Mouse (Mus musculus) layer of hippocampus, adult 9-11 months (tissue): ENCODE measurements around the gene Kctd13.
A peak's percentile ranks its signal among the peaks of the same experiment; 100 is the strongest.

ENCODE experiments used
- DNase-seq: peaks from one replicate; pipeline ENCODE4 v3.0.0; 2022

Gene Kctd13

DNA sequence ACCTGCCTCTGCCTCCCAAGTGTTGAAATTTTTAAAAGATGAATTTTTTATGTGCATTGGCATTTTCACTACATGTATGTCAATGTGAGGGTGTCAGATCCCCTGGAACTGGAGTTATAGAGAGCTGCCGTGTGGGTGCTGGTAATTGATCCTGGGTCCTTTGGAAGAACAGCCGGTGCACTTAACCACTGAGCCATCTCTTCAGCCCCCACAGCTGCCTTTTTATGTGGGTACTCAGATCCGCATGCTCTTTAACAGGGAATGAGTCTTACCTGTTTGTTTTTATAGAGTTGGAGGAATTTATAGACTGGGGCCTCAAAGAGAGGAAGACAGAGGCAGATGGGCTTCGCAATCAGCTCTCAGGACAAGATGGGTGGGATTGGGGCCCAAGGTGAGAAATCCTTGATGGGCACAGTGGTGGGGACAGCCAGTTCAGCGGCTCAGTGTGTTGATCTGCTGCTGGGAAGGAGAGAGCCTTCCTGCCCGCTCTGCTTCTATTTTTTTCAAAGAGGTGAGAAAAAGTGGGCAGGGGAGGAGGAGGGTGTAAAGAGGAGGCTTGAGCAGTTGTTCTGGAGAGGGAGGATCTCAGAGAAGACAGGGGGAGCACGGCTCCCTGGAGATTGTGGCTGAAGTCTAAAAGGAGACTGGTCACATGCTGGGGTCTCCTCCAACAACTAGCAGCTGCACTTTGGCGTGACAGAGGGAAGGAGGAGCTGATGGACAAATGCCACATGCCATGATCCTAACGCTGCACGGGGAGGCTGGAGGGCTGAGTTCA lies 56.2 kb downstream of the Kctd13 start:
- DNase-seq, result no peak

DNA sequence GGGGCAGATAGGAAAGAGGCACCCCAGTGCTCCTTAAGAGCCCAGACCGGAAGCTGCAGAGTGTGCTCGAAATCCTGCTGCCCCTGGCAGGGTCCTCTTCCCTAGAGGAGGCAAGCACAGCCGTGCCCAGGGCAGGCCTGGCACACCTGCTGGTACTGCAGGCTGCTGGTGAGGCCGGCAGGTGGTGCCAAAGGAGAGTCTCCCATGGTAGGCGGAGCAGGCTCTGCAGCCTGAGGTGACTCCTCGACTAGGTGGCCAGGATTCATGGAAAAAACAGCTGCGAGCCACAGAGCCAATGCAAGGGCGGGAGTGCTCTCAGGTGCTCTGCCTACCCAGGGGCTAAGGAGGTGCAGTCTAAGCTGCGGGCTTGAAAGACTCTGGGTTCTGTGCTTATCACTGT lies 57.6 kb downstream of the Kctd13 start:
- peak; percentile 39 for DNase-seq

DNA sequence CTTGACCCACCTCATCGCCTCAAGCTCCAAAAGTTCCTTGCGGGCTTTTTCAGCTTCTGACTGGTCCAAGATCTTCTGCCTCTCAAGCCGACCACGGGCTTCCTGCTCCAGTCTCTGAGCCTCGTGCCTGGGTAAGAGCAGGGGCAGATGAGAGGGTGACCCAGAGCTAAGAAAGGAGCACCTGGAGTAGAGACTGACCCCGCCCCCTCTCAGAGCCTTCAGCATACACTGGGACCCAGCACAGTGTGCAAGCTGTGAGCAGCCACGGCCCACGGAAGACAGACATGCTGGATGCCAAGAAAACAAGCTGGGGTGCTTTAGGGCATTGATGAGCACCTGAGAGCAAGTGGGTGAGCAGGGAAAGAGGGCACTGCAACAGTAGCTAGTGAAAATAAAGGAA lies 60.1 kb downstream of the Kctd13 start:
- no peak for DNase-seq
